Mouse (Mus musculus) neural tube, embryonic 15.5 days (tissue): ENCODE data around the gene Tekt5. TPM values are rescaled to one million over a fixed set of nuclear protein-coding genes. Genes with fewer than 3 reads are reported as not detected.

Experiments
- ATAC-seq: fragments of 200-750 bp; cut with Nextera tagmentation; 2 replicates; pipeline ENCODE4 v1.8.0; 2017; ENCODE audit warnings: mild to moderate bottlenecking, moderate TSS enrichment, moderate library complexity; ENCODE audit not compliant: low FRiP score
- H3K27ac ChIP-seq: fragments of 300-500 bp; sonication (generic); replicated peaks from 2 replicates; pipeline ENCODE4 v1.5.1; 2015; ENCODE audit warnings: mild to moderate bottlenecking, inconsistent platforms
- H3K27me3 ChIP-seq: fragments of 300-500 bp; sonication (generic); replicated peaks from 2 replicates; pipeline ENCODE4 v1.6.1; 2015; ENCODE audit warnings: inconsistent platforms
- H3K36me3 ChIP-seq: fragments of 300-500 bp; sonication (generic); 2 replicates; pipeline ENCODE4 v1.6.1; 2015; ENCODE audit warnings: inconsistent platforms
- H3K4me1 ChIP-seq: fragments of 300-500 bp; sonication (generic); 2 replicates; pipeline ENCODE4 v1.6.1; 2015; ENCODE audit warnings: inconsistent platforms
- H3K4me2 ChIP-seq: fragments of 300-500 bp; sonication (generic); 2 replicates; pipeline ENCODE4 v1.6.1; 2015; ENCODE audit warnings: inconsistent platforms, mild to moderate bottlenecking, moderate library complexity
- H3K4me3 ChIP-seq: fragments of 300-500 bp; sonication (generic); replicated peaks from 2 replicates; pipeline ENCODE4 v1.5.1; 2015; ENCODE audit warnings: mild to moderate bottlenecking, inconsistent platforms
- H3K9ac ChIP-seq: fragments of 300-500 bp; sonication (generic); replicated peaks from 2 replicates; pipeline ENCODE4 v1.6.1; 2015; ENCODE audit warnings: mild to moderate bottlenecking, inconsistent platforms
- H3K9me3 ChIP-seq: fragments of 300-500 bp; sonication (generic); replicated peaks from 2 replicates; pipeline ENCODE4 v1.6.1; 2016; ENCODE audit warnings: inconsistent platforms
- WGBS: fragments of 180-500 bp; shearing (Covaris S2); methylation state at CpG from one replicate; pipeline ENCODE4 v1.1.7; 2015; ENCODE audit warnings: mixed read lengths; 5-methylcytosine and 5-hydroxymethylcytosine counted together
- polyA plus RNA-seq: library from polyadenylated mRNA; unstranded; fragments of >200 nt; fragmentation: Nextera tagmentation; extraction: Ambion mirVana; gene quantifications from 2 replicates; pipeline ENCODE4 v1.2.1, GENCODE M21; 2015

Tekt5 gene
- polyA plus RNA-seq, result 19.9 and 25.6 TPM in 2 replicates

DNA sequence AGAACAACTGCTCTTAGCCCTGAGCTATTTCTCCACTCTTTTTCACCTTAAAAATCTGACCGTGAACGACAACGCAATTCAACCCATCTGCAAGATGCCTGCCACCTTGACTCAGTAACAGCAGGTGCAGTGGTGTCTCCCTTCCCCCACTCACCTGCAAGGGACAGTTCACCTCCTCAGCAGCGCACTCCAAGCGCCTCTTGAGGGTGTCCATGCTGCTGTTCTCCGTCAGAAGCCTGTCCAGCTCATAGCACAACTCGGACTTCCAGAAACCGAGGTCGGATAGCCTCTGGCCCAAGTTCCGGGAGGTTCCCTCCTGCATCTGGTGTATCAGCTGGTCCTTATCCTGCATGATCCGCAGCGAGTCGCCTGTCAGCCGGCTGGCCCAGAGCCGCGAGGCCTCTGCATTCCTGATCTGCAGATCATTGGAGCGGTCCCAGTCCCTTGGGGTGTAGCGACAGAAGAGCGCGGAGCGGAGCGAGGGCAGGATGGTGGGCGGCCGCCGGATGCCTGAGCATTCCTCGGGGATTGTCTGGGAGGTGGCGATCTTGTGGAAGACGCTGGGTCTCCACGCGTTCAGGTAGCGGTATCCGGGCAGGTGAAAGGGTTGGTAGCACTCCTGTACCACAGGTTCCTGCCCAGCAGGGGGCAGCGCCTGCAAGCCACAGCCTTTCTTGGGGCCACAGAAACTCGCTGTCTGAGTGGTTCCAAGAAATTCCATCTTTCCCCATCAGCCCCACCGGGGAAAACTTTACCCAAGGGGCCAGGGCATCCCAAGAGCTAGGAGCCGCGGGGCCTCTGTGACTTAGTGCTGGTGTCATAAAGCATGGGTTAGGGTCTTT lies at the start of gene Tekt5:
Gene Tekt5 (minus strand): TSS at position 792 of the 842 bp plus-strand sequence.
- Histone ChIP-seq H3K4me3 (peak within 1 kb of the TSS; percentile 40), H3K4me2 (peak within 1 kb of the TSS; percentile 61), H3K4me1 (peaks cover 10% of the 10 kb centered on the region), H3K27ac (peak within 1 kb of the TSS; percentile 10), H3K36me3 (no peaks in the 10 kb centered on the region), H3K9ac (peak within 1 kb of the TSS; percentile 39), H3K9me3 (no peaks in the 10 kb centered on the region), H3K27me3 (no peaks in the 10 kb centered on the region)
- peak; percentile 73 for ATAC-seq
- WGBS, result 9% methylated on average over 37 of the region's 37 CpGs

DNA sequence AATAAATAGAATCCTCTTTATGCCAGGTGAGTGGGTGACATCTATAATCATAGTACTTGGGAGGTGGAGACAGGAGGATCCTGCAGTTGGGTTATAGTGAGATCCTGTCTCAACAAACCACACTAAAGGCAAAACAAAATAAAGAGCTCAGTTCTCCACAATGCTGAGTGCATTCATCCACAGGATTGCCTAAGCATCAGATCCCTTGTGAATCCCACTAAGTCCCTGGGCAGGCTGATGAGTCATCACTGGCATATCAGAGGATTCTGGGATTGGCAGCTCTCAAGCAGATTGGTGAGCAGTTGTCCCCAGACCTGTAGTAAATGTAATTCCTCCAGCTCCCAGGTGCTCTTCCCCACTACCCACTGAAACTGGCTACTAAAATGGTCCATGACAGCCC lies 48.4 kb upstream of the Tekt5 start:
- peaks cover 4% of the 10 kb centered on the region; the same call in 1 of the 2 replicates for H3K36me3 ChIP-seq
- no peak overlapping the region for H3K4me3 ChIP-seq
- no peaks in the 10 kb centered on the region for H3K9me3 ChIP-seq
- H3K27me3 ChIP-seq, result no peaks in the 10 kb centered on the region
- no peak overlapping the region for H3K9ac ChIP-seq
- H3K27ac ChIP-seq, result no peak overlapping the region
- H3K4me1 ChIP-seq, result peaks cover 53% of the 10 kb centered on the region
- ATAC-seq, result no peak
- no peak overlapping the region for H3K4me2 ChIP-seq

DNA sequence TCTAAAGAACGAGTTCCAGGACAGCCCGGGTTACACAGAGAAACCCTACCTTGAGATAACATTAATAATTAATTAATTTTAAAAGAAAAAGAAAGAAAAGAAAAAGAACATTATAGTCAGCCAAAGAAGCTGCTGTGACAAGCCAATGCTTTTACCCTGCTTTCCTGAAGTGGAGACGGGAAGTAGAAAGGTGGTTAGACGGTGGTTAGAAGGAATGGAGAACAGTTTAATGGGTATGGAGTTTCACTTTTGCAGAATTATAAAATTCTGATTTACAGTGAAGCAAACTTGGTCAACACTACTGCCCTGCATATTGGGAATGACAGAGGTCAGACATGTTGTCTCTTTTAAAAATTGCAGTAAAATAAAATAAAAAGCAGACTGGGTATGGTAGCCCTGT lies 46.5 kb upstream of the Tekt5 start:
- Histone ChIP-seq H3K36me3 (peaks cover 9% of the 10 kb centered on the region), H3K4me1 (peaks cover 46% of the 10 kb centered on the region), H3K4me3 (no peak overlapping the region), H3K9me3 (no peaks in the 10 kb centered on the region), H3K27ac (no peak overlapping the region), H3K9ac (no peak overlapping the region), H3K27me3 (no peaks in the 10 kb centered on the region), H3K4me2 (no peak overlapping the region)
- no peak for ATAC-seq
- 94% methylated on average over 4 of the region's 4 CpGs for WGBS

DNA sequence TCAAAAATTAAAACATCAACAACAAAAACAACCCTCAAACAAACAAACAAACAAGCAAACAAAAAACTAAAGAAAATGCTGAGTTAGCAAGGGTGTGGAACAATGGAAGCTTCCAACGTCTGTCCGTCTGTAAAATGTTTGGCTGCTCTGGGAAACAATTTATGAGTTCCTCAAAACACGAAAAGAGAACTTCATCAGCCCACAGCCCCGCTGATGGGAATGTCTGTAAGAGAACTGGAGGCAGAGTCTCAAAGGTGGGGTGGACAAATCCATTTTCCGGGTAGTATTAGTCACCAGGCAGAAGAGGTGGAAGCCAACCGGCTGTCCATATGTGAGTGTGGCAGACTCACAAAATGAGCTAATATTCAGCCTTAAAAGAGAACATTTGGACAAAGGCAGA lies 46.0 kb upstream of the Tekt5 start:
- peaks cover 9% of the 10 kb centered on the region for H3K36me3 ChIP-seq
- H3K9ac ChIP-seq, result no peak overlapping the region
- H3K4me3 ChIP-seq, result no peak overlapping the region
- no peaks in the 10 kb centered on the region for H3K27me3 ChIP-seq
- peaks cover 41% of the 10 kb centered on the region for H3K4me1 ChIP-seq
- 84% methylated on average over 6 of the region's 6 CpGs for WGBS
- ATAC-seq, result no peak
- H3K27ac ChIP-seq, result no peak overlapping the region
- no peak overlapping the region for H3K4me2 ChIP-seq
- no peaks in the 10 kb centered on the region for H3K9me3 ChIP-seq

DNA sequence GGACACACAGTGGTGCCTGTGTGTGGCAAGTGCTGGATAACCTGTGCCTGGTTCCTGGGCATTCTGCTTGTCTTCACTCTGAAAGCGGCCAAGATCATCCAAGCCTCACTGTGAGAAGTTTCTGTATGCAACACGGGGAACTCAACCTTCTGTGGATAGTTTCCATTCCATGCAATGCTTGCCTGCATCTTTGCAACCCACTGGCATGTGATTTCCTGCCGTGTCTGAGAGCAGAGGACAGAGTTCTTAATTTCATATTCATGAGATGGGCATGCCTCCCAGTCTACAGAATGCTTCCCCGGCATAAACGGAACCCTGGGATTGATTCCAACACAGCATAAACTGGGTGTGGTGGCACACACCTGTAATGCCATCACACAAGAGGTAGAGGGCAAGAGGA lies 42.8 kb upstream of the Tekt5 start:
- peaks cover 9% of the 10 kb centered on the region for H3K4me1 ChIP-seq
- H3K9ac ChIP-seq, result no peak overlapping the region
- H3K4me2 ChIP-seq, result no peak overlapping the region
- H3K27me3 ChIP-seq, result no peaks in the 10 kb centered on the region
- H3K4me3 ChIP-seq, result no peak overlapping the region
- no peak overlapping the region for H3K27ac ChIP-seq
- ATAC-seq, result no peak
- no peaks in the 10 kb centered on the region for H3K9me3 ChIP-seq
- 84% methylated on average over 5 of the region's 5 CpGs for WGBS
- H3K36me3 ChIP-seq, result peaks cover 9% of the 10 kb centered on the region

GRCm38 (mm10) chr16:10436166-10436565 lies 40.9 kb upstream of the Tekt5 start:
- WGBS, result 84% methylated on average over 6 of the region's 6 CpGs
- no peak overlapping the region for H3K27ac ChIP-seq
- no peak for ATAC-seq
- H3K27me3 ChIP-seq, result no peaks in the 10 kb centered on the region
- H3K9ac ChIP-seq, result no peak overlapping the region
- H3K4me2 ChIP-seq, result no peak overlapping the region
- H3K9me3 ChIP-seq, result no peaks in the 10 kb centered on the region
- 0 out of 2 replicates have a peak, but pooled peaks cover 2% of the 10 kb centered on the region for H3K4me1 ChIP-seq
- no peak overlapping the region for H3K4me3 ChIP-seq
- H3K36me3 ChIP-seq, result peaks cover 9% of the 10 kb centered on the region

DNA sequence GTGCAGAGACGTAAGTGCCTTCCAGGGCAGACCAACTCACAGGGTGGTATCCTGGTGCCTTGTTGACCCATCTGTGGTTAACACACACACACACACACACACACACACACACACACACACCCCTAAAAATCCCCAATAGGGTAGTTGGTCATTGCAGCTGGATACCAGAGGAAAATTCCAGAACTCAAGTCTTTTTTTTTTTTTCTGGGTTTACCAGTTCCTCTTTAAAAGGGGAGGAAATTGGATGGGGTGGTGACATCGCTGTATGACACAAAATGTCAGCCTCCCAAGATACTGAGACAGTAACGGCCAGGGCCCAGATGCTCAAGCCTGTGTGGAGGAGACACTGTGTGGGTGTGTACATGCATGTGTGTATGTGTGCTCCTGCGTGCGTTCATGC lies 38.1 kb upstream of the Tekt5 start:
- no peaks in the 10 kb centered on the region for H3K9me3 ChIP-seq
- WGBS, result 90% methylated on average over 5 of the region's 5 CpGs
- H3K4me1 ChIP-seq, result no peaks in the 10 kb centered on the region
- H3K36me3 ChIP-seq, result peaks cover 8% of the 10 kb centered on the region
- no peaks in the 10 kb centered on the region for H3K27me3 ChIP-seq
- no peak overlapping the region for H3K9ac ChIP-seq
- no peak overlapping the region for H3K4me3 ChIP-seq
- ATAC-seq, result no peak
- H3K4me2 ChIP-seq, result no peak overlapping the region
- H3K27ac ChIP-seq, result no peak overlapping the region

- Histone ChIP-seq H3K27me3 (no peaks in the 10 kb centered on the region), H3K4me1 (no peaks in the 10 kb centered on the region), H3K27ac (no peak overlapping the region), H3K36me3 (peaks cover 13% of the 10 kb centered on the region), H3K9ac (no peak overlapping the region), H3K4me2 (no peak overlapping the region), H3K9me3 (no peaks in the 10 kb centered on the region), H3K4me3 (no peak overlapping the region)
- 85% methylated on average over 4 of the region's 4 CpGs for WGBS
- ATAC-seq, result no peak
Observed at GRCm38 (mm10) chr16:10432387-10432786, 37.1 kb upstream of the Tekt5 start.

GRCm38 (mm10) chr16:10431911-10432310 lies 36.6 kb upstream of the Tekt5 start:
- 100% methylated on average over 1 of the region's 1 CpGs for WGBS
- no peak overlapping the region for H3K9ac ChIP-seq
- ATAC-seq, result no peak
- H3K36me3 ChIP-seq, result peaks cover 18% of the 10 kb centered on the region
- H3K27ac ChIP-seq, result no peak overlapping the region
- H3K4me2 ChIP-seq, result no peak overlapping the region
- H3K4me3 ChIP-seq, result no peak overlapping the region
- no peaks in the 10 kb centered on the region for H3K27me3 ChIP-seq
- H3K4me1 ChIP-seq, result no peaks in the 10 kb centered on the region
- H3K9me3 ChIP-seq, result no peaks in the 10 kb centered on the region

- Histone ChIP-seq H3K9ac (no peak overlapping the region), H3K4me2 (no peak overlapping the region), H3K27me3 (no peaks in the 10 kb centered on the region), H3K9me3 (no peaks in the 10 kb centered on the region), H3K4me3 (no peak overlapping the region), H3K36me3 (peaks cover 95% of the 10 kb centered on the region), H3K4me1 (no peaks in the 10 kb centered on the region), H3K27ac (no peak overlapping the region)
- WGBS, result 93% methylated on average over 9 of the region's 9 CpGs
- no peak for ATAC-seq
Observed at GRCm38 (mm10) chr16:10420447-10421054, 25.3 kb upstream of the Tekt5 start.

GRCm38 (mm10) chr16:10417723-10418259 lies 22.5 kb upstream of the Tekt5 start:
- Histone ChIP-seq H3K27me3 (no peaks in the 10 kb centered on the region), H3K36me3 (peaks cover 88% of the 10 kb centered on the region), H3K4me1 (peaks cover 5% of the 10 kb centered on the region), H3K9me3 (no peaks in the 10 kb centered on the region), H3K4me2 (no peak overlapping the region), H3K4me3 (no peak overlapping the region), H3K9ac (no peak overlapping the region), H3K27ac (no peak overlapping the region)
- ATAC-seq, result no peak
- WGBS, result 95% methylated on average over 9 of the region's 9 CpGs

- no peaks in the 10 kb centered on the region for H3K27me3 ChIP-seq
- H3K9me3 ChIP-seq, result no peaks in the 10 kb centered on the region
- no peak overlapping the region for H3K27ac ChIP-seq
- H3K9ac ChIP-seq, result no peak overlapping the region
- no peak overlapping the region for H3K4me2 ChIP-seq
- peaks cover 78% of the 10 kb centered on the region for H3K36me3 ChIP-seq
- no peak overlapping the region for H3K4me3 ChIP-seq
- ATAC-seq, result no peak
- H3K4me1 ChIP-seq, result peaks cover 11% of the 10 kb centered on the region
- 95% methylated on average over 4 of the region's 4 CpGs for WGBS
Observed at GRCm38 (mm10) chr16:10416866-10417265, 21.6 kb upstream of the Tekt5 start.
